Mouse (Mus musculus) liver, embryonic 12.5 days (tissue): ENCODE results near the gene Hoxd4. TPM values are rescaled to one million over a fixed set of nuclear protein-coding genes. Genes with fewer than 3 reads are reported as not detected.
A peak's percentile ranks its signal among the peaks of the same experiment; 100 is the strongest.

Experiments used
- ATAC-seq: fragments of 200-750 bp; cut with Nextera tagmentation; 2 replicates; pipeline ENCODE4 v1.8.0; 2017; ENCODE audit warnings: moderate number of reproducible peaks, mild to moderate bottlenecking, moderate library complexity
- H3K27ac ChIP-seq: fragments of 300-500 bp; sonication (generic); 2 replicates; pipeline ENCODE4 v1.5.1; 2016; ENCODE audit warnings: mild to moderate bottlenecking
- H3K27me3 ChIP-seq: fragments of 300-500 bp; sonication (generic); replicated peaks from 2 replicates; pipeline ENCODE4 v1.6.1; 2016; ENCODE audit warnings: mild to moderate bottlenecking, moderate library complexity
- H3K36me3 ChIP-seq: fragments of 300-500 bp; sonication (generic); 2 replicates; pipeline ENCODE4 v1.6.1; 2016; ENCODE audit warnings: mild to moderate bottlenecking, moderate library complexity
- H3K4me1 ChIP-seq: fragments of 300-500 bp; sonication (generic); 2 replicates; pipeline ENCODE4 v1.6.1; 2016
- H3K4me2 ChIP-seq: fragments of 300-500 bp; sonication (generic); 2 replicates; pipeline ENCODE4 v1.6.1; 2016; ENCODE audit warnings: mild to moderate bottlenecking, moderate library complexity
- H3K4me3 ChIP-seq: fragments of 300-500 bp; sonication (generic); 2 replicates; pipeline ENCODE4 v1.5.1; 2016; ENCODE audit warnings: mild to moderate bottlenecking, moderate library complexity
- H3K9ac ChIP-seq: fragments of 300-500 bp; sonication (generic); 2 replicates; pipeline ENCODE4 v1.6.1; 2016; ENCODE audit warnings: mild to moderate bottlenecking, moderate library complexity
- H3K9me3 ChIP-seq: fragments of 300-500 bp; sonication (generic); replicated peaks from 2 replicates; pipeline ENCODE4 v1.6.1; 2016; ENCODE audit warnings: mild to moderate bottlenecking, moderate library complexity
- WGBS: fragments of 180-500 bp; shearing (Covaris S2); methylation state at CpG from one replicate; pipeline ENCODE4 v1.1.7; 2016; ENCODE audit not compliant: insufficient replicate concordance; 5-methylcytosine and 5-hydroxymethylcytosine counted together
- polyA plus RNA-seq: library from polyadenylated mRNA; unstranded; fragments of >200 nt; fragmentation: Nextera tagmentation; extraction: Ambion mirVana; gene quantifications from 2 replicates; pipeline ENCODE4 v1.2.1, GENCODE M21; 2016

Hoxd4 gene
- polyA plus RNA-seq, 1 experiment from 2014 or later: not detected

- no peak for ATAC-seq
- H3K9me3 ChIP-seq: no peaks in the 10 kb centered on the region
- 1% methylated on average over 47 of the region's 47 CpGs for WGBS
- H3K4me1 ChIP-seq: 0 out of 2 replicates have a peak, but pooled peaks cover 12% of the 10 kb centered on the region
- H3K36me3 ChIP-seq: no peaks in the 10 kb centered on the region
- H3K4me2 ChIP-seq: peak overlapping the region; percentile 45
- H3K27me3 ChIP-seq: peaks cover 100% of the 10 kb centered on the region
- no peak overlapping the region for H3K9ac ChIP-seq
- H3K4me3 ChIP-seq: peak overlapping the region; percentile 12
- no peak overlapping the region for H3K27ac ChIP-seq
Measured at GRCm38 (mm10) chr2:74749337-74750121, 37.8 kb downstream of the Hoxd4 start.

GRCm38 (mm10) chr2:74750731-74751250, 39.1 kb downstream of the Hoxd4 start:
- H3K4me2 ChIP-seq: no peak overlapping the region
- no peak for ATAC-seq
- WGBS: 32% methylated on average over 5 of the region's 5 CpGs

GRCm38 (mm10) chr2:74751861-74752260, 40.1 kb downstream of the Hoxd4 start:
- ATAC-seq: no peak
- Histone ChIP-seq H3K4me1 (0 out of 2 replicates have a peak, but pooled peaks cover 8% of the 10 kb centered on the region), H3K27ac (no peak overlapping the region), H3K36me3 (no peaks in the 10 kb centered on the region), H3K9ac (no peak overlapping the region), H3K4me3 (no peak overlapping the region), H3K27me3 (peaks cover 97% of the 10 kb centered on the region), H3K9me3 (no peaks in the 10 kb centered on the region), H3K4me2 (no peak overlapping the region)
- WGBS: 39% methylated on average over 1 of the region's 1 CpGs

More at GRCm38 (mm10) chr2:74750731-74751250, 39.1 kb downstream of the Hoxd4 start:
- Histone ChIP-seq H3K36me3 (no peaks in the 10 kb centered on the region), H3K27ac (no peak overlapping the region), H3K27me3 (peaks cover 97% of the 10 kb centered on the region), H3K4me3 (no peak overlapping the region), H3K9me3 (no peaks in the 10 kb centered on the region), H3K9ac (no peak overlapping the region), H3K4me1 (0 out of 2 replicates have a peak, but pooled peaks cover 12% of the 10 kb centered on the region)

GRCm38 (mm10) chr2:74752431-74753174, 40.9 kb downstream of the Hoxd4 start:
- Histone ChIP-seq H3K4me3 (peak overlapping the region; percentile 7; the same call in 1 of the 2 replicates), H3K9ac (no peak overlapping the region), H3K27me3 (peaks cover 96% of the 10 kb centered on the region), H3K27ac (no peak overlapping the region), H3K4me1 (0 out of 2 replicates have a peak, but pooled peaks cover 7% of the 10 kb centered on the region), H3K4me2 (peak overlapping the region; percentile 40), H3K9me3 (no peaks in the 10 kb centered on the region), H3K36me3 (no peaks in the 10 kb centered on the region)
- ATAC-seq: no peak
- WGBS: 4% methylated on average over 45 of the region's 45 CpGs

GRCm38 (mm10) chr2:74753175-74753523, 41.4 kb downstream of the Hoxd4 start:
- H3K4me3 ChIP-seq: peak overlapping the region; percentile 7; the same call in 1 of the 2 replicates
- H3K9ac ChIP-seq: no peak overlapping the region
- peaks cover 96% of the 10 kb centered on the region for H3K27me3 ChIP-seq
- ATAC-seq: no peak
- WGBS: under 1% methylated on average over 25 of the region's 25 CpGs
- H3K9me3 ChIP-seq: no peaks in the 10 kb centered on the region
- H3K4me1 ChIP-seq: 0 out of 2 replicates have a peak, but pooled peaks cover 7% of the 10 kb centered on the region
- no peak overlapping the region for H3K27ac ChIP-seq
- H3K4me2 ChIP-seq: peak overlapping the region; percentile 40
- H3K36me3 ChIP-seq: no peaks in the 10 kb centered on the region

- H3K4me1 ChIP-seq: 0 out of 2 replicates have a peak, but pooled peaks cover 7% of the 10 kb centered on the region
- no peak overlapping the region for H3K27ac ChIP-seq
- peaks cover 96% of the 10 kb centered on the region for H3K27me3 ChIP-seq
- ATAC-seq: no peak
- no peak overlapping the region for H3K9ac ChIP-seq
- H3K4me3 ChIP-seq: no peak overlapping the region
- H3K36me3 ChIP-seq: no peaks in the 10 kb centered on the region
- no peaks in the 10 kb centered on the region for H3K9me3 ChIP-seq
- 15% methylated on average over 5 of the region's 5 CpGs for WGBS
- H3K4me2 ChIP-seq: no peak overlapping the region
Measured at GRCm38 (mm10) chr2:74753711-74754110, 42.0 kb downstream of the Hoxd4 start.

- Histone ChIP-seq H3K4me1 (peaks cover 11% of the 10 kb centered on the region), H3K9me3 (no peaks in the 10 kb centered on the region), H3K9ac (no peak overlapping the region), H3K4me2 (no peak overlapping the region), H3K27ac (no peak overlapping the region), H3K27me3 (peaks cover 90% of the 10 kb centered on the region), H3K4me3 (no peak overlapping the region), H3K36me3 (no peaks in the 10 kb centered on the region)
- WGBS: 15% methylated on average over 1 of the region's 1 CpGs
- no peak for ATAC-seq
Measured at GRCm38 (mm10) chr2:74760146-74760545, 48.4 kb downstream of the Hoxd4 start.

GRCm38 (mm10) chr2:74761941-74762340, 50.2 kb downstream of the Hoxd4 start:
- no peak overlapping the region for H3K9ac ChIP-seq
- no peak overlapping the region for H3K27ac ChIP-seq
- H3K36me3 ChIP-seq: no peaks in the 10 kb centered on the region
- H3K4me2 ChIP-seq: no peak overlapping the region
- no peak for ATAC-seq
- H3K4me1 ChIP-seq: peaks cover 11% of the 10 kb centered on the region
- H3K9me3 ChIP-seq: no peaks in the 10 kb centered on the region
- H3K4me3 ChIP-seq: no peak overlapping the region
- H3K27me3 ChIP-seq: peaks cover 92% of the 10 kb centered on the region
- WGBS: 5% methylated on average over 13 of the region's 13 CpGs

GRCm38 (mm10) chr2:74762522-74763244, 51.0 kb downstream of the Hoxd4 start, which contains the start of gene Hoxd1:
Gene Hoxd1, plus strand, starts transcription at chr2:74762980.
- H3K4me1 ChIP-seq: peaks cover 11% of the 10 kb centered on the region
- no peak within 1 kb of the TSS for H3K9ac ChIP-seq
- peak within 1 kb of the TSS; percentile 67 for H3K4me2 ChIP-seq
- H3K27me3 ChIP-seq: peaks cover 89% of the 10 kb centered on the region
- H3K4me3 ChIP-seq: peak within 1 kb of the TSS; percentile 39
- 2% methylated on average over 58 of the region's 61 CpGs for WGBS
- H3K36me3 ChIP-seq: no peaks in the 10 kb centered on the region
- no peak for ATAC-seq
- H3K27ac ChIP-seq: no peak within 1 kb of the TSS
- H3K9me3 ChIP-seq: no peaks in the 10 kb centered on the region

GRCm38 (mm10) chr2:74763245-74763735, 51.6 kb downstream of the Hoxd4 start:
- Histone ChIP-seq H3K9ac (no peak overlapping the region), H3K36me3 (no peaks in the 10 kb centered on the region), H3K4me1 (peaks cover 11% of the 10 kb centered on the region), H3K4me3 (peak overlapping the region; percentile 39), H3K4me2 (peak overlapping the region; percentile 67), H3K27me3 (peaks cover 85% of the 10 kb centered on the region), H3K27ac (no peak overlapping the region), H3K9me3 (no peaks in the 10 kb centered on the region)
- 2% methylated on average over 46 of the region's 53 CpGs for WGBS
- no peak for ATAC-seq

GRCm38 (mm10) chr2:74763976-74764375, 52.2 kb downstream of the Hoxd4 start:
- H3K27ac ChIP-seq: no peak overlapping the region
- no peak for ATAC-seq
- H3K4me3 ChIP-seq: no peak overlapping the region
- no peak overlapping the region for H3K9ac ChIP-seq
- WGBS: 45% methylated on average over 10 of the region's 10 CpGs
- H3K27me3 ChIP-seq: peaks cover 86% of the 10 kb centered on the region
- no peak overlapping the region for H3K4me2 ChIP-seq
- peaks cover 11% of the 10 kb centered on the region for H3K4me1 ChIP-seq
- no peaks in the 10 kb centered on the region for H3K9me3 ChIP-seq
- H3K36me3 ChIP-seq: no peaks in the 10 kb centered on the region
